Mouse (Mus musculus): ENCODE measurements around the gene Gm6408. TPM values are rescaled to one million over a fixed set of nuclear protein-coding genes. Genes with fewer than 3 reads are reported as not detected.
"Not testable (repeated sequence)": the region's sequence is repeated elsewhere in the genome, so short reads cannot be mapped to it uniquely, and the experiment has no call there.

The Gm6408 gene
- polyA plus RNA-seq (2015; fragmentation: Nextera tagmentation; extraction: Ambion mirVana), result not detected in 2 replicates

DNA sequence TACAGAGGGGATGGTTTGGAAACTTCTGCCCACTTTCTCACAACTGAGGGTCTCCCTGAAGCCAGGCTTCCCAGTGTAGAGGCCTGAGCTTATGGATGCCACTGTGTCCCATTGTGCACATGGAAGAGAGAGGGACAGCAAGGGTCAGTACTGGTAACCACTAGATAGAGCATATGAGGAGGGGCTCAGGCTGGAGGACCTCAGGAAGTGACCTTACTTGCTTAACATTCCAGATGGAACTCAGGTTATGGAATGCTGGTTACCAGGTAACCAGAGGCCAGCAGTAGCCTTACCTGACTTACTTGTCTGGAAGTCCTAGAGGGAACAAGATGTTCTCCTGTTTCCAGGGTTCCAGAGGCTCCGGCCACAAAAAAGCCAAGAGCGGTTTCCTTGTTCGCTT, at the start of gene Gm6408:
TSS of gene Gm6408 (plus strand) at position 301 of the 400 bp plus-strand sequence.
- H3K4me1 ChIP-seq (ENCODE audit: control insufficient read depth, insufficient read depth, low read depth, low read length); ATAC-seq; H3K36me3 ChIP-seq (ENCODE audit: control insufficient read depth, insufficient read depth, low read length); H3K4me2 ChIP-seq (ENCODE audit: low read length); H3K27ac ChIP-seq (ENCODE audit: low read depth, low read length); H3K4me3 ChIP-seq (ENCODE audit: low read length); H3K9ac ChIP-seq (ENCODE audit: low read depth, low read length); H3K27me3 ChIP-seq (replicated peaks; ENCODE audit: control insufficient read depth, insufficient read depth, low read length); H3K9me3 ChIP-seq (ENCODE audit: control insufficient read depth, low read length): not testable (repeated sequence)
- no CpG with 5 or more reads among the region's 3 CpGs for WGBS

DNA sequence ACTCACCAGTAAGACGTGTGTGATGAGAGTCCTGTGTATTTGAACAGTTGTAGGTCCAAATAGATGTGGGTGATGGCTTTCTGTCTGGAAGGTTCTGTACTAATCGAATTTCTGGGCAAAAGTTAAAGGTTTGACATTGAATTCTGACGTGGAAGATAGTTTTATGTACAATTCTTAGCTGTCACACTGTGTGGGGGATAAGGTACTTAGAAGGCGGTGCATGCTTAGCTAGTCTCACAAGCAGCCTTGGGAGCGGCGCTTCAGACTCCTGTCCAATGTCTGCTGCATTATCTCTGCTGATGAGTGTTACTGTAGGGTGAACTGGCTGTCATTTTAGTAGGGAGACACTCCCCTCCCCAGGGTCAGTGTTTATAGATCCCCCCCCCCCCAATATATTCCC, 49.3 kb upstream of the Gm6408 start:
- peaks cover 5% of the 10 kb centered on the region; the same call in 1 of the 2 replicates for H3K36me3 ChIP-seq (ENCODE audit: control insufficient read depth, insufficient read depth, low read length)
- no peaks in the 10 kb centered on the region for H3K27me3 ChIP-seq (replicated peaks; ENCODE audit: control insufficient read depth, insufficient read depth, low read length)
- H3K4me2 ChIP-seq (ENCODE audit: low read length), result no peak overlapping the region
- H3K27ac ChIP-seq (ENCODE audit: low read depth, low read length), result no peak overlapping the region
- no peak overlapping the region for H3K9ac ChIP-seq (ENCODE audit: low read depth, low read length)
- WGBS, result 91% methylated on average over 6 of the region's 6 CpGs
- no peak for ATAC-seq
- H3K4me1 ChIP-seq (ENCODE audit: control insufficient read depth, insufficient read depth, low read depth, low read length), result no peaks in the 10 kb centered on the region
- no peaks in the 10 kb centered on the region for H3K9me3 ChIP-seq (ENCODE audit: control insufficient read depth, low read length)
- H3K4me3 ChIP-seq (ENCODE audit: low read length), result no peak overlapping the region

GRCm38 (mm10) chr5:146435316-146435715, 46.4 kb upstream of the Gm6408 start:
- Histone ChIP-seq H3K4me3 (ENCODE audit: low read length) (no peak overlapping the region), H3K27me3 (replicated peaks; ENCODE audit: control insufficient read depth, insufficient read depth, low read length) (no peaks in the 10 kb centered on the region), H3K4me2 (ENCODE audit: low read length) (no peak overlapping the region), H3K9ac (ENCODE audit: low read depth, low read length) (no peak overlapping the region), H3K36me3 (ENCODE audit: control insufficient read depth, insufficient read depth, low read length) (peaks cover 12% of the 10 kb centered on the region; the same call in 1 of the 2 replicates), H3K9me3 (ENCODE audit: control insufficient read depth, low read length) (no peaks in the 10 kb centered on the region), H3K4me1 (ENCODE audit: control insufficient read depth, insufficient read depth, low read depth, low read length) (no peaks in the 10 kb centered on the region), H3K27ac (ENCODE audit: low read depth, low read length) (no peak overlapping the region)
- no peak for ATAC-seq
- 88% methylated on average over 16 of the region's 16 CpGs for WGBS

DNA sequence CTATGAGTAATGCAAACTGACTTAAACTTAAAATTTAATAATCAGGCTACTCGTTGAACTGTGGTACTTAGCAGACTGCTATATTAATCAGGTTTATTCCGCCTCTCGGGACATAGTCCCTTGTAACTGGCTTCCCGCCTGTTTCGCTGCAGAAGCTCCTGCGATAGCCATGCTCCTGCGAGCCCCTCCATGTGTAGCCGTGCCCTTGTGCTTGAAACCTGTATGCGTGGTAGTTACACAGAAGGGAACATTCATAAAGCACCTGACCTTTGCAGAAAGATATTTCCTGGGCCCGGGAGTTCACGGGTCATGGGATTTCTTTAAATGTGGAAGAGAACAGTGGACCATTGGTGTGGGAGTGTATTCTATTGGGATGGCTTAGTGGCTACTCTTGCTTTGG, 45.0 kb upstream of the Gm6408 start:
- no peak for ATAC-seq
- H3K9me3 ChIP-seq (ENCODE audit: control insufficient read depth, low read length), result no peaks in the 10 kb centered on the region
- H3K36me3 ChIP-seq (ENCODE audit: control insufficient read depth, insufficient read depth, low read length), result peaks cover 12% of the 10 kb centered on the region; the same call in 1 of the 2 replicates
- H3K4me2 ChIP-seq (ENCODE audit: low read length), result no peak overlapping the region
- H3K9ac ChIP-seq (ENCODE audit: low read depth, low read length), result no peak overlapping the region
- WGBS, result 95% methylated on average over 11 of the region's 11 CpGs
- no peaks in the 10 kb centered on the region for H3K4me1 ChIP-seq (ENCODE audit: control insufficient read depth, insufficient read depth, low read depth, low read length)
- no peaks in the 10 kb centered on the region for H3K27me3 ChIP-seq (replicated peaks; ENCODE audit: control insufficient read depth, insufficient read depth, low read length)
- no peak overlapping the region for H3K27ac ChIP-seq (ENCODE audit: low read depth, low read length)
- H3K4me3 ChIP-seq (ENCODE audit: low read length), result no peak overlapping the region

- Histone ChIP-seq H3K36me3 (ENCODE audit: control insufficient read depth, insufficient read depth, low read length) (peaks cover 15% of the 10 kb centered on the region; the same call in 1 of the 2 replicates), H3K4me3 (ENCODE audit: low read length) (no peak overlapping the region), H3K27ac (ENCODE audit: low read depth, low read length) (no peak overlapping the region), H3K9me3 (ENCODE audit: control insufficient read depth, low read length) (no peaks in the 10 kb centered on the region), H3K4me1 (ENCODE audit: control insufficient read depth, insufficient read depth, low read depth, low read length) (no peaks in the 10 kb centered on the region), H3K4me2 (ENCODE audit: low read length) (no peak overlapping the region), H3K27me3 (replicated peaks; ENCODE audit: control insufficient read depth, insufficient read depth, low read length) (no peaks in the 10 kb centered on the region), H3K9ac (ENCODE audit: low read depth, low read length) (no peak overlapping the region)
- WGBS, result 95% methylated on average over 7 of the region's 7 CpGs
- ATAC-seq, result no peak
Measured at GRCm38 (mm10) chr5:146439152-146439781, 42.5 kb upstream of the Gm6408 start.

DNA sequence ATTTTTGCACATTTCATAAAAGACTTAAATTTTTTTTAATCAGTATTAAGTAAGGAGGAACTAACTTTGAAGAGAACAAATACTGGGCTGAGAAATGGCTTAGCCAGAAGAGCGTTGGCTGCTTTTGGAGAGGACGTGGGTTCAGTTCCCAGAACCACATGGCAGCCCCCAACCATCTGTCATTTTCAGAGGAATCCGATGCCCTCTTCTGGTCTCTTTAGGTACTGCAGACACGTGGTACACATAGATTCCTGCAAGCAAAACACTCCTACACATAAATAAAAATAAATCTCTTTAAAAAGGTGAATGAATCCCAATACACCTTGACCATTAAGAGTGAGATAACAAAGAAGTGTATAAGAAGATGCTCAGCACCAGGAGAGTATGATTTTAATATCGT, 41.5 kb upstream of the Gm6408 start:
- ATAC-seq, result no peak
- WGBS, result 91% methylated on average over 5 of the region's 5 CpGs
- no peak overlapping the region for H3K9ac ChIP-seq (ENCODE audit: low read depth, low read length)
- H3K4me2 ChIP-seq (ENCODE audit: low read length), result no peak overlapping the region
- H3K27me3 ChIP-seq (replicated peaks; ENCODE audit: control insufficient read depth, insufficient read depth, low read length), result no peaks in the 10 kb centered on the region
- H3K36me3 ChIP-seq (ENCODE audit: control insufficient read depth, insufficient read depth, low read length), result peaks cover 14% of the 10 kb centered on the region; the same call in 1 of the 2 replicates
- H3K4me3 ChIP-seq (ENCODE audit: low read length), result no peak overlapping the region
- no peaks in the 10 kb centered on the region for H3K9me3 ChIP-seq (ENCODE audit: control insufficient read depth, low read length)
- H3K4me1 ChIP-seq (ENCODE audit: control insufficient read depth, insufficient read depth, low read depth, low read length), result no peaks in the 10 kb centered on the region
- H3K27ac ChIP-seq (ENCODE audit: low read depth, low read length), result no peak overlapping the region

- no peak overlapping the region for H3K9ac ChIP-seq (ENCODE audit: low read depth, low read length)
- no peaks in the 10 kb centered on the region for H3K27me3 ChIP-seq (replicated peaks; ENCODE audit: control insufficient read depth, insufficient read depth, low read length)
- 76% methylated on average over 2 of the region's 2 CpGs for WGBS
- no peaks in the 10 kb centered on the region for H3K4me1 ChIP-seq (ENCODE audit: control insufficient read depth, insufficient read depth, low read depth, low read length)
- H3K36me3 ChIP-seq (ENCODE audit: control insufficient read depth, insufficient read depth, low read length), result peaks cover 10% of the 10 kb centered on the region; the same call in 1 of the 2 replicates
- no peak overlapping the region for H3K4me3 ChIP-seq (ENCODE audit: low read length)
- H3K4me2 ChIP-seq (ENCODE audit: low read length), result no peak overlapping the region
- H3K27ac ChIP-seq (ENCODE audit: low read depth, low read length), result no peak overlapping the region
- H3K9me3 ChIP-seq (ENCODE audit: control insufficient read depth, low read length), result no peaks in the 10 kb centered on the region
- no peak; the same call in 1 of the 2 replicates for ATAC-seq
Measured at GRCm38 (mm10) chr5:146442767-146443166, 39.0 kb upstream of the Gm6408 start.

- H3K4me1 ChIP-seq (ENCODE audit: control insufficient read depth, insufficient read depth, low read depth, low read length), result no peaks in the 10 kb centered on the region
- 91% methylated on average over 2 of the region's 2 CpGs for WGBS
- H3K4me3 ChIP-seq (ENCODE audit: low read length), result no peak overlapping the region
- no peaks in the 10 kb centered on the region for H3K27me3 ChIP-seq (replicated peaks; ENCODE audit: control insufficient read depth, insufficient read depth, low read length)
- H3K4me2 ChIP-seq (ENCODE audit: low read length), result no peak overlapping the region
- no peak overlapping the region for H3K27ac ChIP-seq (ENCODE audit: low read depth, low read length)
- no peaks in the 10 kb centered on the region for H3K9me3 ChIP-seq (ENCODE audit: control insufficient read depth, low read length)
- no peak for ATAC-seq
- no peak overlapping the region for H3K9ac ChIP-seq (ENCODE audit: low read depth, low read length)
- H3K36me3 ChIP-seq (ENCODE audit: control insufficient read depth, insufficient read depth, low read length), result 0 out of 2 replicates have a peak, but pooled peaks cover 3% of the 10 kb centered on the region
Measured at GRCm38 (mm10) chr5:146446633-146447032, 35.1 kb upstream of the Gm6408 start.

DNA sequence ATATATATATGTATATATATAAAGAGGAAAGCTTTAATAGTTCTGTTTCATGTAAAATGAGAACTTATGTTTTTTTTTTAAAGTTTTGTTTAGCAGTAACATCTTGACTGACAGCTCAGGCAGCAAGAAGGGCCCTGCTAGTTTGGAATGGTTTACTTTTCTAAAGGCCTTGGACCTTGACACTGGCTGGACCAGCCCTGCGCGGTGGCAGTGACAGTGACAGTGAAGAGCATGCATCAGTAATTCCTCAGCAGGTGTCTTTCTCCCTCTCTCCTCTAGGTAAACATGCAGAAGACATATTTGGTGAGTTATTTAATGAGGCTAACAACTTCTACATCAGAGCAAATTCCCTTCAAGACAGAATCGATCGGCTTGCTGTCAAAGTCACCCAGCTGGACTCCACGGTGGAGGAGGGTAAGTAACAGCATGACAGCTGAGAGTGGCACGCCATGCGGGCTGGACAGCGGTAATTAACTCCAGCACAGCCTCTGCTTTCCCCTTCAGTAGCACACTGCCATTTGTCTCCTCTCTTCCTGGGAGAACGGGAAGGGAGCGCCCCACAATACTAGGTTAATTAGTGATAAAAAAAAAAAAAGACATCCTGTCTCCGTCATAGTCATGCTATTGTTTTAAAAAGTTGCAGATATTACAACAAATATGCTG, 30.0 kb upstream of the Gm6408 start:
- Histone ChIP-seq H3K27me3 (replicated peaks; ENCODE audit: control insufficient read depth, insufficient read depth, low read length) (no peaks in the 10 kb centered on the region), H3K9me3 (ENCODE audit: control insufficient read depth, low read length) (no peaks in the 10 kb centered on the region), H3K27ac (ENCODE audit: low read depth, low read length) (no peak overlapping the region), H3K4me1 (ENCODE audit: control insufficient read depth, insufficient read depth, low read depth, low read length) (no peaks in the 10 kb centered on the region), H3K9ac (ENCODE audit: low read depth, low read length) (no peak overlapping the region), H3K4me3 (ENCODE audit: low read length) (no peak overlapping the region), H3K4me2 (ENCODE audit: low read length) (no peak overlapping the region), H3K36me3 (ENCODE audit: control insufficient read depth, insufficient read depth, low read length) (peaks cover 11% of the 10 kb centered on the region; the same call in 1 of the 2 replicates)
- 63% methylated on average over 11 of the region's 11 CpGs for WGBS
- no peak for ATAC-seq
